Mouse (Mus musculus) spleen, adult 2 months (tissue): ENCODE results near the gene Ccdc9.

ENCODE experiments used
- CTCF ChIP-seq: fragments of 200-500 bp; IDR thresholded peaks from 2 replicates; pipeline ENCODE4 v1.5.1; 2011; ENCODE audit warnings: mild to moderate bottlenecking, inconsistent platforms; ENCODE audit not compliant: insufficient read depth, insufficient read length, insufficient replicate concordance; ENCODE audit errors: extremely low read depth
- POLR2A ChIP-seq: fragments of 200-500 bp; IDR thresholded peaks from 2 replicates; pipeline ENCODE4 v1.6.1; 2011; ENCODE audit warnings: low read depth, low read length, inconsistent platforms

- no peak for TF ChIP-seq CTCF
- TF ChIP-seq POLR2A = peak; percentile 45
These were observed 8.8 kb upstream of the Ccdc9 start for GRCm38 (mm10) chr7:16295321-16295900.
